14 mouse cellular contexts compared by ENCODE assay signal in the genomic region with DNA sequence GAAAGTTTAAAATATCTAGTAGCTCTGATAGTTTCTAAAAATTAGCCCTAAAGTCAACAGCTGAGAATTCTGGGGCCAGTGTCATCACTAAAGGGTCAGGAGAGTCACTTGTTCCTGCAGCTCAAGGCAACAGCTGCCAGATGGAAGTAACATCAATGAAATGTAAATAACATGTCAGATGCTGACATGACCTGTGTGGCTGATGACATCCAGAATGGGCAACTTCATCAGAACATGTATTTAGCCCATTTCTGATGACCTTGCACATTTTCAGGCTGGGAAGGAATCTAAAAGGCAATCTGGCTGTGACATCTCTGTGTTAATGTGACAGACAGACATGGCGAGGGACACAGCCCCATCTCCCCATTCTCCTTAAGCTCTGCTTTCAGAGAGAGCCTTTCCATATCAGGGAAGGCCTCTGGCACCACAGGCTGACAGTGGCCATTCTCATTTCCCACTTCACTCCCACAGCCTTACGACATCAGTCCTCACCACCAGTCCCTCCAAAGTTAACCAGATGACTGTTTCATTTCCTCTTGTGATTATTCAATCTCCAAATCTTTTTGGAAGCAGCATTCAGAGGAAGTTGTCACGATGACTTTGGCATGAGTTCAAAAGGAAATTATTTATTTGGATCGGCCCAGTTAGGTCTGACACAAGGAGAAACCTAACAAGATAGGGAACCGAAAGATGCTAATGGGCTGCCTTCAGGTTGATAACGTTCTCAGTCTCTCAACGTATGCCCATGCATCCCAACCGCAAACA.
DNase-seq lines count a peak whose midpoint lies in the region; ATAC-seq and TF ChIP-seq lines count a peak whose summit lies in the region.
"Had no signal": no experiment of that assay in that cellular context is flagged by ENCODE, and none has a peak within 500 bp of the region (broad histone marks: within the 10 kb centered on the region; RNA-seq: fewer than 3 reads in every experiment).

No protein-coding gene starts in this region.

- no peak for TF ChIP-seq POLR2A in lung, adult 2 months (IDR thresholded peaks at IDR 0.05; ENCODE audit: borderline replicate concordance, extremely low read depth, low read depth, low read length)

- H3K4me1 ChIP-seq in heart, embryonic 11.5 days (ENCODE audit: control insufficient read depth, insufficient read depth, low read length) = no peaks in the 10 kb centered on the region; the same call in 1 of the 2 replicates
- peaks cover 5% of the 10 kb centered on the region for H3K4me1 ChIP-seq in lung, adult 2 months (ENCODE audit: control insufficient read depth, insufficient read depth, low read length)

- no peak for TF ChIP-seq CTCF in lung, adult 2 months (IDR thresholded peaks at IDR 0.05; ENCODE audit: insufficient read depth, low read length)

- DNase-seq in heart, adult 18-20 months = peak; percentile 17 to 61
- peak; percentile 35 to 49 for DNase-seq in lung, adult 18-20 months
- no peak for DNase-seq in lung, adult 2 months
- DNase-seq in lung, postnatal 25 days (ENCODE audit: low spot score) = peak; percentile 65
- DNase-seq in skeletal muscle tissue, adult 2 months (ENCODE audit: low read depth, low spot score) = peak; percentile 26
- DNase-seq in left cerebral cortex, adult 9 months (ENCODE audit: low spot score in 2 of 2) = no peak
- no peak for DNase-seq in thymus, postnatal 36 days
- DNase-seq: adrenal gland, postnatal 25 days; B cell, adult 2 months; cerebellum, postnatal 10 days had no signal

- no peaks in the 10 kb centered on the region for H3K27me3 ChIP-seq in heart, embryonic 11.5 days (ENCODE audit: control insufficient read depth, insufficient read depth, low read length)
- H3K27me3 ChIP-seq: forebrain, embryonic 13.5 days had no signal

- no peak overlapping the region for H3K27ac ChIP-seq in heart, embryonic 11.5 days (ENCODE audit: low read depth, low read length)
- H3K27ac ChIP-seq: forebrain, embryonic 13.5 days had no signal

- H3K4me3 ChIP-seq in heart, embryonic 11.5 days (ENCODE audit: low read depth, low read length) = no peak overlapping the region
- H3K4me3 ChIP-seq in lung, adult 2 months (replicated peaks; ENCODE audit: extremely low read depth, low read depth, low read length) = no peak overlapping the region
- H3K4me3 ChIP-seq: forebrain, embryonic 13.5 days had no signal

- no peak overlapping the region for H3K9ac ChIP-seq in heart, embryonic 11.5 days (ENCODE audit: low read depth, low read length)
- H3K9ac ChIP-seq: forebrain, embryonic 13.5 days had no signal

- no peaks in the 10 kb centered on the region for H3K9me3 ChIP-seq in heart, embryonic 11.5 days (replicated peaks; ENCODE audit: control insufficient read depth, low read length)
- H3K9me3 ChIP-seq: forebrain, embryonic 13.5 days; G1E had no signal

- no peak overlapping the region for H3K4me2 ChIP-seq in heart, embryonic 11.5 days
- H3K4me2 ChIP-seq: forebrain, embryonic 13.5 days; liver, embryonic 11.5 days had no signal

- WGBS in heart, embryonic 11.5 days (ENCODE audit: insufficient replicate concordance) = 50% methylated on average over 8 of the region's 8 CpGs
- WGBS in lung, adult 2 months = 33% methylated on average over 8 of the region's 8 CpGs

- ATAC-seq in heart, embryonic 11.5 days (replicated peaks; ENCODE audit: insufficient number of reproducible peaks, low FRiP score, low TSS enrichment) = no peak
- ATAC-seq: forebrain, embryonic 13.5 days had no signal

- H3K36me3 ChIP-seq in heart, embryonic 11.5 days (ENCODE audit: control insufficient read depth, insufficient read depth, low read length) = no peaks in the 10 kb centered on the region
- H3K36me3 ChIP-seq: G1E had no signal

Comparison
In these comparisons a context has a peak if more than half of its experiments do, and no peak if none do; other contexts are left out.
1. DNase-seq: peak in heart, adult 18-20 months (2 of 2), lung, adult 18-20 months (2 of 2), lung, postnatal 25 days (single experiment) and skeletal muscle tissue, adult 2 months (single experiment); none in lung, adult 2 months (single experiment), left cerebral cortex, adult 9 months (0 of 2) and thymus, postnatal 36 days (0 of 2).